Comparison of ENCODE assay signal across 8 mouse cellular contexts in genomic region chr3:88684980-88685941, GRCm38 (mm10). TPM values are rescaled to one million over a fixed set of nuclear protein-coding genes. Genes with fewer than 3 reads are reported as not detected.
A peak's percentile ranks its signal among the peaks of the same experiment; 100 is the strongest.
DNase-seq lines count a peak whose midpoint lies in the region; ATAC-seq lines count a peak whose summit lies in the region.

Gene Khdc4 (plus strand): TSS chr3:88685803.

- DNase-seq in MEL-GATA-1-ER (ENCODE audit: extremely low read depth, low read depth) = peak; percentile 100
- peak; percentile 94 for DNase-seq in cerebellum, adult 8-10 months
- DNase-seq in forelimb bud, embryonic 11.5 days (ENCODE audit: low read depth, low spot score) = peak; percentile 98
- DNase-seq in layer of hippocampus, adult 9-10 months (ENCODE audit: low spot score) = peak; percentile 95
- peak; percentile 91 for DNase-seq in ovary, postnatal 10 days (ENCODE audit: low spot score)
- DNase-seq in thymus, postnatal 10 days (ENCODE audit: low spot score in 2 of 2) = peak; percentile 94 to 96

- H3K27ac ChIP-seq in lung, embryonic 16.5 days (ENCODE audit: low read length) = peak within 1 kb of the TSS; percentile 97

- WGBS in lung, embryonic 16.5 days = under 1% methylated on average over 47 of the region's 47 CpGs

- H3K27me3 ChIP-seq in lung, embryonic 16.5 days (ENCODE audit: control insufficient read depth, insufficient read depth, low read depth, low read length) = no peaks in the 10 kb centered on the region

- peak; percentile 98 for ATAC-seq in hematopoietic stem cell, adult 5-6 weeks (replicated peaks in 1 of 2; ENCODE audit: insufficient read depth in 1 of 2, low FRiP score in 2 of 2, low TSS enrichment in 1 of 2, low read depth in 1 of 2, poor library complexity in 2 of 2, severe bottlenecking in 2 of 2)
- ATAC-seq in lung, embryonic 16.5 days (ENCODE audit: low read depth) = peak; percentile 99

- no peaks in the 10 kb centered on the region for H3K9me3 ChIP-seq in lung, embryonic 16.5 days (ENCODE audit: control insufficient read depth, low read length)

- peak within 1 kb of the TSS; percentile 82 for H3K4me2 ChIP-seq in lung, embryonic 16.5 days (ENCODE audit: low read depth, low read length)

- H3K9ac ChIP-seq in lung, embryonic 16.5 days (ENCODE audit: low read length) = peak within 1 kb of the TSS; percentile 95

- H3K4me3 ChIP-seq in lung, embryonic 16.5 days (ENCODE audit: low read length) = peak within 1 kb of the TSS; percentile 83

- peaks cover 10% of the 10 kb centered on the region for H3K4me1 ChIP-seq in lung, embryonic 16.5 days (replicated peaks; ENCODE audit: control insufficient read depth, insufficient read depth, low read length)

- H3K36me3 ChIP-seq in lung, embryonic 16.5 days (ENCODE audit: control insufficient read depth, insufficient read depth, low read length) = peaks cover 6% of the 10 kb centered on the region

RNA-seq across cellular contexts. Expression of gene Khdc4, which starts in this region (rescaled TPM):
- 60.0 and 90.2 TPM in 2 replicates for total RNA-seq in hematopoietic stem cell, adult 5-6 weeks (2017)
- polyA plus RNA-seq in lung, embryonic 16.5 days (2015; fragmentation: Nextera tagmentation; extraction: Ambion mirVana) = 82.1 and 86.2 TPM in 2 replicates

Comparison
In these comparisons a context has a peak if more than half of its experiments do, and no peak if none do; other contexts are left out.
1. Peak in every context shown above with its lines: DNase-seq, ATAC-seq, H3K4me3 ChIP-seq and H3K27ac ChIP-seq.